Mouse (Mus musculus): ENCODE results near the gene Jsrp1. TPM values are rescaled to one million over a fixed set of nuclear protein-coding genes. Genes with fewer than 3 reads are reported as not detected.

Jsrp1 gene
- polyA plus RNA-seq, 1 experiment, result 3.2 TPM

GRCm38 (mm10) chr10:80855749-80856073 is 42.4 kb upstream of the Jsrp1 start:
- no peaks in the 10 kb centered on the region for H3K27me3 ChIP-seq (replicated peaks; ENCODE audit: control insufficient read depth, insufficient read depth, low read length)
- H3K36me3 ChIP-seq (ENCODE audit: control insufficient read depth, insufficient read depth, low read length), result no peaks in the 10 kb centered on the region
- 12% methylated on average over 11 of the region's 11 CpGs for WGBS
- H3K4me1 ChIP-seq (ENCODE audit: control insufficient read depth, insufficient read depth, low read length), result peaks cover 7% of the 10 kb centered on the region
- H3K27ac ChIP-seq (ENCODE audit: insufficient read depth, low read depth, low read length), result no peak overlapping the region
- peak; percentile 7 for DNase-seq
- peak overlapping the region; percentile 89 for H3K4me3 ChIP-seq (ENCODE audit: insufficient read depth, low read depth, low read length)
- TF ChIP-seq CTCF (conservative IDR thresholded peaks at IDR 0.05; ENCODE audit: insufficient read depth, insufficient read length, low read depth, low read length) (no peak), POLR2A (IDR thresholded peaks at IDR 0.05; ENCODE audit: low read depth, low read length) (no peak)

DNA sequence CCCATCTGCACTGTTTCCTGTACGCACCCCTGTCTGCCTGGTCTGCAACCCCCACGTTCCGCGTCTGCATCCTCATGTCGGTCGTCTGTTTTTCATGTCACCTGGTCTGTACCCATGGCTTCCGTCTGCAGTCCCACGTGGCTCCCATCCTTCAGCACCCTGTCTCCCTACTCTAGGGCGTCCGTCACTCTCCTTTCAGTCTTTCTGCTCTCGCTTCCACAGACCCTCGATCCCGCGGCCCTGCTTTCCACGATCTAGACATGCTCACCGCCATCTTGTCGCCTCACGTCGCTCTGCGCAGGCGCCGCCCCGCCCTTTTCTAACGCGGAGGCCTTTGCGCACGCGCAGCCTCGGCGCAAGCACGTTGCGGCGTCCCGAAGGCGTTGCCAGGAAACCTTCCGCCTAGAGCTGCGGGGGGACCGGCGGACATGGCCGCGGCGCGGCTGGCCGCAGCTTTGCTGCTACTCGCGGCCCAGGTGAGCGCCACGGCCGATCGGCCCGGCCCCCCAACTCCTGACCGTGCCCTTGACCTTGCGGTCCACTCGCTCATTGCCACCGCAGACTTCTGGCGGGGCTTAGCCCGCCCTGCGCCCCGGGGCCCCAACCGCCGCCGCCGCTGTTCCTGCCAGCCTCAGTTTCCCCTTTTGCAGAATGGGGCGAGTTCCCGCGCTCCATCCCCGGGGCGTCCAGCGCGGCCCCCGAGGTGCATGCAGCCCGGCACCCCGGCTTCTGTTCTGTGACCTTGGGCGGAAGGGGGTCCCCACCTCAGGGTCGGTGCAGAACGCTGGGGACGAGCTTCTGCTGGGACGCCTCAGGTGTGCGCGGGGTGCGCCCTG is 41.8 kb upstream of the Jsrp1 start, which contains the start of the genes Lsm7 and Sppl2b:
Lsm7 (minus strand) TSS at position 297 of the 836 bp plus-strand sequence.
Sppl2b (plus strand) TSS at position 363 of the 836 bp plus-strand sequence.
- H3K27ac ChIP-seq (ENCODE audit: insufficient read depth, low read depth, low read length), result no peak within 1 kb of the TSS
- no peaks in the 10 kb centered on the region for H3K27me3 ChIP-seq (replicated peaks; ENCODE audit: control insufficient read depth, insufficient read depth, low read length)
- peaks cover 7% of the 10 kb centered on the region for H3K4me1 ChIP-seq (ENCODE audit: control insufficient read depth, insufficient read depth, low read length)
- H3K4me3 ChIP-seq (ENCODE audit: insufficient read depth, low read depth, low read length), result peak within 1 kb of the TSS; percentile 89
- WGBS, result under 1% methylated on average over 81 of the region's 81 CpGs
- DNase-seq, result peak; percentile 97
- H3K36me3 ChIP-seq (ENCODE audit: control insufficient read depth, insufficient read depth, low read length), result no peaks in the 10 kb centered on the region
- TF ChIP-seq POLR2A (IDR thresholded peaks at IDR 0.05; ENCODE audit: low read depth, low read length) (peak; percentile 85), CTCF (conservative IDR thresholded peaks at IDR 0.05; ENCODE audit: insufficient read depth, insufficient read length, low read depth, low read length) (no peak)

- H3K4me1 ChIP-seq (ENCODE audit: control insufficient read depth, insufficient read depth, low read length), result no peaks in the 10 kb centered on the region
- H3K27me3 ChIP-seq (replicated peaks; ENCODE audit: control insufficient read depth, insufficient read depth, low read length), result no peaks in the 10 kb centered on the region; the same call in 1 of the 2 replicates
- no peak overlapping the region for H3K27ac ChIP-seq (ENCODE audit: insufficient read depth, low read depth, low read length)
- whole genome bisulfite sequencing, result 17% methylated on average over 10 of the region's 10 CpGs
- no peak overlapping the region for H3K4me3 ChIP-seq (ENCODE audit: insufficient read depth, low read depth, low read length)
- no peaks in the 10 kb centered on the region for H3K36me3 ChIP-seq (ENCODE audit: control insufficient read depth, insufficient read depth, low read length)
- TF ChIP-seq CTCF (conservative IDR thresholded peaks at IDR 0.05; ENCODE audit: insufficient read depth, insufficient read length, low read depth, low read length), result no peak
- no peak for TF ChIP-seq POLR2A (IDR thresholded peaks at IDR 0.05; ENCODE audit: low read depth, low read length)
- peak; percentile 58 for DNase-seq
Measured at GRCm38 (mm10) chr10:80848571-80848970, 35.3 kb upstream of the Jsrp1 start.

DNA sequence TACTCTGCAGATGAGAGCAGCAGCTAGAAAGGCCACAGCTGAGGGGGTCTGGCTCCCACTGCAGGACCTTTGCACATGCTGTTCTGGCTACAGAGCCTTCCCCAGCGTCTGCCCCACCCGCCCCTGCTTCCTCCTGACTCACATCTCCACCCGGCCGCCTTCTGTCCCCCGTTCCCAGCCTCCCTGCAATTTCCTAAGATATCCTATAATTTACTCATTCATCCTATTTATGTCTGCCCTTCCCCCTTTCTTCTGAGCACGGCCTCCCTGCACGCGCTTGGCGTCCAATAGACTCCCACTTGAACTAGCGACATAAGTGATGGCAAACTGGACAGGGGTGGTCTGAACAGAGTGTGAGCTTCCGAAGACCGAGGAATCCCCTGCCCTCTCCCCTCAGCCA is 32.4 kb upstream of the Jsrp1 start:
- no peak overlapping the region for H3K4me3 ChIP-seq (ENCODE audit: insufficient read depth, low read depth, low read length)
- H3K36me3 ChIP-seq (ENCODE audit: control insufficient read depth, insufficient read depth, low read length), result no peaks in the 10 kb centered on the region
- DNase-seq, result no peak
- WGBS, result 63% methylated on average over 12 of the region's 12 CpGs
- TF ChIP-seq CTCF (conservative IDR thresholded peaks at IDR 0.05; ENCODE audit: insufficient read depth, insufficient read length, low read depth, low read length), result no peak
- no peak for TF ChIP-seq POLR2A (IDR thresholded peaks at IDR 0.05; ENCODE audit: low read depth, low read length)
- no peaks in the 10 kb centered on the region for H3K4me1 ChIP-seq (ENCODE audit: control insufficient read depth, insufficient read depth, low read length)
- H3K27me3 ChIP-seq (replicated peaks; ENCODE audit: control insufficient read depth, insufficient read depth, low read length), result no peaks in the 10 kb centered on the region; the same call in 1 of the 2 replicates
- H3K27ac ChIP-seq (ENCODE audit: insufficient read depth, low read depth, low read length), result no peak overlapping the region

- WGBS, result 63% methylated on average over 8 of the region's 8 CpGs
- TF ChIP-seq CTCF (conservative IDR thresholded peaks at IDR 0.05; ENCODE audit: insufficient read depth, insufficient read length, low read depth, low read length) (no peak), POLR2A (IDR thresholded peaks at IDR 0.05; ENCODE audit: low read depth, low read length) (no peak)
- H3K4me3 ChIP-seq (ENCODE audit: insufficient read depth, low read depth, low read length), result no peak overlapping the region
- H3K27ac ChIP-seq (ENCODE audit: insufficient read depth, low read depth, low read length), result no peak overlapping the region
- H3K36me3 ChIP-seq (ENCODE audit: control insufficient read depth, insufficient read depth, low read length), result no peaks in the 10 kb centered on the region
- no peaks in the 10 kb centered on the region for H3K4me1 ChIP-seq (ENCODE audit: control insufficient read depth, insufficient read depth, low read length)
- H3K27me3 ChIP-seq (replicated peaks; ENCODE audit: control insufficient read depth, insufficient read depth, low read length), result no peaks in the 10 kb centered on the region; the same call in 1 of the 2 replicates
- no peak for DNase-seq
Measured at GRCm38 (mm10) chr10:80845055-80845693, 31.9 kb upstream of the Jsrp1 start.

- no peaks in the 10 kb centered on the region; the same call in 1 of the 2 replicates for H3K27me3 ChIP-seq (replicated peaks; ENCODE audit: control insufficient read depth, insufficient read depth, low read length)
- H3K27ac ChIP-seq (ENCODE audit: insufficient read depth, low read depth, low read length), result no peak within 1 kb of the TSS
- no peaks in the 10 kb centered on the region for H3K36me3 ChIP-seq (ENCODE audit: control insufficient read depth, insufficient read depth, low read length)
- TF ChIP-seq CTCF (conservative IDR thresholded peaks at IDR 0.05; ENCODE audit: insufficient read depth, insufficient read length, low read depth, low read length) (no peak), POLR2A (IDR thresholded peaks at IDR 0.05; ENCODE audit: low read depth, low read length) (no peak)
- 4% methylated on average over 51 of the region's 51 CpGs for WGBS
- H3K4me3 ChIP-seq (ENCODE audit: insufficient read depth, low read depth, low read length), result no peak within 1 kb of the TSS
- DNase-seq, result no peak
- H3K4me1 ChIP-seq (ENCODE audit: control insufficient read depth, insufficient read depth, low read length), result no peaks in the 10 kb centered on the region
Measured at GRCm38 (mm10) chr10:80843931-80844547, 30.7 kb upstream of the Jsrp1 start, which contains the start of gene Lingo3. TSS of gene Lingo3 (minus strand) at chr10:80844039.

Data from kidney, adult 2 months (tissue).